Mouse (Mus musculus) lung, embryonic 15.5 days (tissue): ENCODE results near the gene Srd5a1. TPM values are rescaled to one million over a fixed set of nuclear protein-coding genes. Genes with fewer than 3 reads are reported as not detected.
"Not testable (repeated sequence)": the region's sequence is repeated elsewhere in the genome, so short reads cannot be mapped to it uniquely, and the experiment has no call there.

Source experiments
- ATAC-seq: fragments of 200-750 bp; cut with Nextera tagmentation; 2 replicates; pipeline ENCODE4 v1.8.0; 2017; ENCODE audit warnings: moderate number of reproducible peaks, borderline replicate concordance; ENCODE audit not compliant: low FRiP score, low TSS enrichment; ENCODE audit errors: extremely low read depth
- H3K27ac ChIP-seq: fragments of 300-500 bp; sonication (generic); 2 replicates; pipeline ENCODE4 v1.5.1; 2015; ENCODE audit warnings: moderate library complexity, mild to moderate bottlenecking, inconsistent platforms
- H3K27me3 ChIP-seq: fragments of 300-500 bp; sonication (generic); 2 replicates; pipeline ENCODE4 v1.6.1; 2015; ENCODE audit warnings: inconsistent platforms
- H3K36me3 ChIP-seq: fragments of 300-500 bp; sonication (generic); 2 replicates; pipeline ENCODE4 v1.6.1; 2015; ENCODE audit warnings: inconsistent platforms
- H3K4me1 ChIP-seq: fragments of 300-500 bp; sonication (generic); 2 replicates; pipeline ENCODE4 v1.6.1; 2015; ENCODE audit warnings: inconsistent platforms
- H3K4me2 ChIP-seq: fragments of 300-500 bp; sonication (generic); 2 replicates; pipeline ENCODE4 v1.6.1; 2015; ENCODE audit warnings: inconsistent platforms, mild to moderate bottlenecking, moderate library complexity
- H3K4me3 ChIP-seq: fragments of 300-500 bp; sonication (generic); 2 replicates; pipeline ENCODE4 v1.5.1; 2015; ENCODE audit warnings: mild to moderate bottlenecking, inconsistent platforms
- H3K9ac ChIP-seq: fragments of 300-500 bp; sonication (generic); 2 replicates; pipeline ENCODE4 v1.6.1; 2015; ENCODE audit warnings: inconsistent platforms
- H3K9me3 ChIP-seq: fragments of 300-500 bp; sonication (generic); 2 replicates; pipeline ENCODE4 v1.6.1; 2016; ENCODE audit warnings: inconsistent platforms
- WGBS: fragments of 180-500 bp; shearing (Covaris S2); methylation state at CpG from one replicate; pipeline ENCODE4 v1.1.7; 2015; 5-methylcytosine and 5-hydroxymethylcytosine counted together
- polyA plus RNA-seq: library from polyadenylated mRNA; unstranded; fragments of >200 nt; fragmentation: Nextera tagmentation; extraction: Ambion mirVana; gene quantifications from 2 replicates; pipeline ENCODE4 v1.2.1, GENCODE M21; 2015

The Srd5a1 gene
- polyA plus RNA-seq, 1 experiment from 2014 or later: 29.9 TPM

GRCm38 (mm10) chr13:69638108-69638626 lies 26.9 kb upstream of the Srd5a1 start:
- ATAC-seq: no peak
- Histone ChIP-seq H3K4me3 (no peak overlapping the region), H3K4me1 (no peaks in the 10 kb centered on the region), H3K9ac (no peak overlapping the region), H3K4me2 (no peak overlapping the region), H3K27me3 (no peaks in the 10 kb centered on the region), H3K9me3 (no peaks in the 10 kb centered on the region), H3K36me3 (peaks cover 44% of the 10 kb centered on the region), H3K27ac (no peak overlapping the region)
- WGBS: 77% methylated on average over 6 of the region's 6 CpGs

GRCm38 (mm10) chr13:69637657-69638056 lies 26.4 kb upstream of the Srd5a1 start:
- H3K4me2 ChIP-seq: no peak overlapping the region
- 88% methylated on average over 9 of the region's 9 CpGs for WGBS
- H3K36me3 ChIP-seq: peaks cover 47% of the 10 kb centered on the region

GRCm38 (mm10) chr13:69636816-69637215 lies 25.6 kb upstream of the Srd5a1 start:
- no peaks in the 10 kb centered on the region for H3K4me1 ChIP-seq
- no peak overlapping the region for H3K4me3 ChIP-seq
- WGBS: 76% methylated on average over 6 of the region's 6 CpGs
- H3K27ac ChIP-seq: no peak overlapping the region
- H3K36me3 ChIP-seq: peaks cover 56% of the 10 kb centered on the region
- H3K9me3 ChIP-seq: no peaks in the 10 kb centered on the region
- H3K27me3 ChIP-seq: no peaks in the 10 kb centered on the region
- H3K9ac ChIP-seq: no peak overlapping the region
- H3K4me2 ChIP-seq: no peak overlapping the region
- ATAC-seq: no peak

More at GRCm38 (mm10) chr13:69637657-69638056, 26.4 kb upstream of the Srd5a1 start:
- Histone ChIP-seq H3K4me3 (no peak overlapping the region), H3K9ac (no peak overlapping the region), H3K9me3 (no peaks in the 10 kb centered on the region), H3K27ac (no peak overlapping the region), H3K4me1 (no peaks in the 10 kb centered on the region), H3K27me3 (no peaks in the 10 kb centered on the region)
- ATAC-seq: no peak

- H3K36me3 ChIP-seq: peaks cover 60% of the 10 kb centered on the region
- WGBS: 67% methylated on average over 3 of the region's 3 CpGs
- no peak overlapping the region for H3K27ac ChIP-seq
- H3K27me3 ChIP-seq: no peaks in the 10 kb centered on the region
- H3K9me3 ChIP-seq: no peaks in the 10 kb centered on the region
- no peak overlapping the region for H3K4me2 ChIP-seq
- no peaks in the 10 kb centered on the region for H3K4me1 ChIP-seq
- H3K4me3 ChIP-seq: no peak overlapping the region
- H3K9ac ChIP-seq: no peak overlapping the region
- no peak for ATAC-seq
Observed at GRCm38 (mm10) chr13:69636375-69636774, 25.1 kb upstream of the Srd5a1 start.

- H3K4me3 ChIP-seq, H3K27ac ChIP-seq, H3K4me2 ChIP-seq, H3K27me3 ChIP-seq, H3K9me3 ChIP-seq, ATAC-seq, H3K4me1 ChIP-seq, H3K9ac ChIP-seq: not testable (repeated sequence)
- H3K36me3 ChIP-seq: peaks cover 66% of the 10 kb centered on the region
- 95% methylated on average over 7 of the region's 7 CpGs for WGBS
Observed at GRCm38 (mm10) chr13:69635836-69636235, 24.6 kb upstream of the Srd5a1 start.

GRCm38 (mm10) chr13:69633988-69634387 lies 22.7 kb upstream of the Srd5a1 start:
- no peaks in the 10 kb centered on the region for H3K4me1 ChIP-seq
- no peak overlapping the region for H3K9ac ChIP-seq
- no peaks in the 10 kb centered on the region for H3K27me3 ChIP-seq
- no peak for ATAC-seq
- no peak overlapping the region for H3K4me3 ChIP-seq
- H3K9me3 ChIP-seq: no peaks in the 10 kb centered on the region
- H3K4me2 ChIP-seq: no peak overlapping the region
- peaks cover 70% of the 10 kb centered on the region for H3K36me3 ChIP-seq
- 82% methylated on average over 2 of the region's 2 CpGs for WGBS
- no peak overlapping the region for H3K27ac ChIP-seq

GRCm38 (mm10) chr13:69633551-69633950 lies 22.3 kb upstream of the Srd5a1 start:
- Histone ChIP-seq H3K27me3 (no peaks in the 10 kb centered on the region), H3K27ac (no peak overlapping the region), H3K4me3 (no peak overlapping the region), H3K9me3 (no peaks in the 10 kb centered on the region), H3K4me1 (no peaks in the 10 kb centered on the region), H3K4me2 (no peak overlapping the region), H3K9ac (no peak overlapping the region), H3K36me3 (peaks cover 75% of the 10 kb centered on the region)
- no peak for ATAC-seq
- 84% methylated on average over 9 of the region's 9 CpGs for WGBS

- Histone ChIP-seq H3K4me2 (no peak overlapping the region), H3K27me3 (no peaks in the 10 kb centered on the region), H3K4me1 (no peaks in the 10 kb centered on the region), H3K4me3 (no peak overlapping the region), H3K36me3 (peaks cover 90% of the 10 kb centered on the region), H3K9ac (no peak overlapping the region), H3K27ac (no peak overlapping the region), H3K9me3 (no peaks in the 10 kb centered on the region)
- 86% methylated on average over 4 of the region's 4 CpGs for WGBS
- no peak for ATAC-seq
Observed at GRCm38 (mm10) chr13:69631659-69632058, 20.4 kb upstream of the Srd5a1 start.

GRCm38 (mm10) chr13:69631111-69631510 lies 19.9 kb upstream of the Srd5a1 start:
- Histone ChIP-seq H3K4me3 (no peak overlapping the region), H3K4me2 (no peak overlapping the region), H3K9me3 (no peaks in the 10 kb centered on the region), H3K4me1 (no peaks in the 10 kb centered on the region), H3K27me3 (no peaks in the 10 kb centered on the region), H3K27ac (no peak overlapping the region), H3K36me3 (peaks cover 95% of the 10 kb centered on the region), H3K9ac (no peak overlapping the region)
- no peak for ATAC-seq
- WGBS: 91% methylated on average over 3 of the region's 3 CpGs

- Histone ChIP-seq H3K27ac (no peak overlapping the region), H3K27me3 (no peaks in the 10 kb centered on the region), H3K9me3 (no peaks in the 10 kb centered on the region), H3K4me1 (no peaks in the 10 kb centered on the region), H3K4me2 (no peak overlapping the region), H3K9ac (no peak overlapping the region), H3K4me3 (no peak overlapping the region), H3K36me3 (peaks cover 97% of the 10 kb centered on the region)
- 81% methylated on average over 8 of the region's 8 CpGs for WGBS
- ATAC-seq: no peak
Observed at GRCm38 (mm10) chr13:69630576-69630975, 19.3 kb upstream of the Srd5a1 start.

GRCm38 (mm10) chr13:69627941-69628340 lies 16.7 kb upstream of the Srd5a1 start:
- H3K36me3 ChIP-seq: peaks cover 93% of the 10 kb centered on the region
- H3K9ac ChIP-seq: no peak overlapping the region
- no peak overlapping the region for H3K4me3 ChIP-seq
- H3K27me3 ChIP-seq: no peaks in the 10 kb centered on the region
- no peak for ATAC-seq
- 92% methylated on average over 3 of the region's 3 CpGs for WGBS
- no peaks in the 10 kb centered on the region for H3K9me3 ChIP-seq
- H3K4me1 ChIP-seq: no peaks in the 10 kb centered on the region
- no peak overlapping the region for H3K27ac ChIP-seq
- H3K4me2 ChIP-seq: no peak overlapping the region

GRCm38 (mm10) chr13:69624510-69624909 lies 13.3 kb upstream of the Srd5a1 start:
- 81% methylated on average over 3 of the region's 3 CpGs for WGBS
- ATAC-seq: no peak
- H3K4me2 ChIP-seq: no peak overlapping the region
- H3K36me3 ChIP-seq: peaks cover 85% of the 10 kb centered on the region
- H3K4me3 ChIP-seq: no peak overlapping the region
- H3K9ac ChIP-seq: no peak overlapping the region
- H3K9me3 ChIP-seq: no peaks in the 10 kb centered on the region
- no peaks in the 10 kb centered on the region for H3K27me3 ChIP-seq
- H3K4me1 ChIP-seq: no peaks in the 10 kb centered on the region
- H3K27ac ChIP-seq: no peak overlapping the region

GRCm38 (mm10) chr13:69623843-69624242 lies 12.6 kb upstream of the Srd5a1 start:
- Histone ChIP-seq H3K36me3 (peaks cover 85% of the 10 kb centered on the region), H3K27me3 (no peaks in the 10 kb centered on the region), H3K4me3 (no peak overlapping the region), H3K9me3 (no peaks in the 10 kb centered on the region), H3K4me2 (no peak overlapping the region), H3K4me1 (no peaks in the 10 kb centered on the region), H3K9ac (no peak overlapping the region), H3K27ac (no peak overlapping the region)
- WGBS: 74% methylated on average over 5 of the region's 5 CpGs
- ATAC-seq: no peak
